Mouse (Mus musculus): ENCODE results near the gene Litaf.

- TF ChIP-seq EP300 (IDR thresholded peaks at IDR 0.05; ENCODE audit: low read depth) (no peak), CTCF (IDR thresholded peaks at IDR 0.05; ENCODE audit: low read depth) (no peak)
Measured at GRCm38 (mm10) chr16:10944545-10944944, 121.4 kb downstream of the Litaf start.
